Mouse (Mus musculus) 416B (cell line): ENCODE results near the gene Hectd4.
A peak's percentile ranks its signal among the peaks of the same experiment; 100 is the strongest.
"Not testable (repeated sequence)": the region's sequence is repeated elsewhere in the genome, so short reads cannot be mapped to it uniquely, and the experiment has no call there.

ENCODE experiments used
- DNase-seq: peaks from one replicate; pipeline ENCODE4 v3.0.0; 2011; ENCODE audit warnings: low read depth

Hectd4 gene

GRCm38 (mm10) chr5:121284816-121285215 is 64.8 kb downstream of the Hectd4 start:
- no peak for DNase-seq

GRCm38 (mm10) chr5:121287213-121287612 is 67.2 kb downstream of the Hectd4 start:
- no peak for DNase-seq

- DNase-seq: no peak
These were observed 70.3 kb downstream of the Hectd4 start for GRCm38 (mm10) chr5:121290289-121290688.

GRCm38 (mm10) chr5:121292309-121293165 is 72.5 kb downstream of the Hectd4 start:
- peak; percentile 39 for DNase-seq

GRCm38 (mm10) chr5:121305009-121305408 is 85.0 kb downstream of the Hectd4 start:
- no peak for DNase-seq

GRCm38 (mm10) chr5:121307620-121308019 is 87.6 kb downstream of the Hectd4 start:
- DNase-seq: no peak

GRCm38 (mm10) chr5:121311576-121311975 is 91.6 kb downstream of the Hectd4 start:
- no peak for DNase-seq

GRCm38 (mm10) chr5:121313764-121314474 is 93.9 kb downstream of the Hectd4 start:
- DNase-seq: no peak

- no peak for DNase-seq
These were observed 106.2 kb downstream of the Hectd4 start for GRCm38 (mm10) chr5:121326079-121326805.

GRCm38 (mm10) chr5:121329333-121330058 is 109.5 kb downstream of the Hectd4 start:
- no peak for DNase-seq

GRCm38 (mm10) chr5:121330154-121330816 is 110.3 kb downstream of the Hectd4 start:
- DNase-seq: not testable (repeated sequence)

GRCm38 (mm10) chr5:121331731-121332130 is 111.7 kb downstream of the Hectd4 start:
- DNase-seq: no peak

- no peak for DNase-seq
These were observed 114.0 kb downstream of the Hectd4 start for GRCm38 (mm10) chr5:121333976-121334375.

- DNase-seq: no peak
These were observed 114.4 kb downstream of the Hectd4 start for GRCm38 (mm10) chr5:121334454-121334853.

GRCm38 (mm10) chr5:121335426-121335825 is 115.4 kb downstream of the Hectd4 start:
- DNase-seq: no peak

GRCm38 (mm10) chr5:121336009-121336408 is 116.0 kb downstream of the Hectd4 start:
- DNase-seq: no peak

- DNase-seq: no peak
These were observed 116.8 kb downstream of the Hectd4 start for GRCm38 (mm10) chr5:121336776-121337175.

GRCm38 (mm10) chr5:121339507-121340230 is 119.7 kb downstream of the Hectd4 start:
- no peak for DNase-seq

GRCm38 (mm10) chr5:121340965-121341473 is 121.0 kb downstream of the Hectd4 start:
- DNase-seq: peak; percentile 91

GRCm38 (mm10) chr5:121342490-121342889 is 122.5 kb downstream of the Hectd4 start:
- no peak for DNase-seq
